Mouse (Mus musculus): ENCODE results near the gene Pdxk.
A peak's percentile ranks its signal among the peaks of the same experiment; 100 is the strongest.

Gene Pdxk

GRCm38 (mm10) chr10:78458348-78459111, 6.2 kb downstream of the Pdxk start:
- DNase-seq = no peak

GRCm38 (mm10) chr10:78457495-78458347, 7.1 kb downstream of the Pdxk start:
- no peak for DNase-seq

GRCm38 (mm10) chr10:78456696-78457095, 8.1 kb downstream of the Pdxk start:
- no peak for DNase-seq

GRCm38 (mm10) chr10:78452641-78453040, 12.1 kb downstream of the Pdxk start:
- DNase-seq = no peak

- DNase-seq = no peak
Measured at GRCm38 (mm10) chr10:78450761-78451160, 14.0 kb downstream of the Pdxk start.

GRCm38 (mm10) chr10:78447396-78447795, 17.4 kb downstream of the Pdxk start:
- no peak for DNase-seq

GRCm38 (mm10) chr10:78446195-78446594, 18.6 kb downstream of the Pdxk start:
- DNase-seq = no peak

GRCm38 (mm10) chr10:78442292-78442691, 22.5 kb downstream of the Pdxk start:
- no peak for DNase-seq

GRCm38 (mm10) chr10:78441606-78442005, 23.2 kb downstream of the Pdxk start:
- no peak for DNase-seq

- no peak for DNase-seq
Measured at GRCm38 (mm10) chr10:78440812-78441211, 24.0 kb downstream of the Pdxk start.

- no peak for DNase-seq
Measured at GRCm38 (mm10) chr10:78439990-78440389, 24.8 kb downstream of the Pdxk start.

GRCm38 (mm10) chr10:78439550-78439949, 25.2 kb downstream of the Pdxk start:
- DNase-seq = no peak

GRCm38 (mm10) chr10:78438094-78438493, 26.7 kb downstream of the Pdxk start:
- peak; percentile 79 for DNase-seq

GRCm38 (mm10) chr10:78432853-78433252, 31.9 kb downstream of the Pdxk start:
- no peak for DNase-seq

GRCm38 (mm10) chr10:78429776-78430175, 35.0 kb downstream of the Pdxk start:
- no peak for DNase-seq

GRCm38 (mm10) chr10:78429180-78429579, 35.6 kb downstream of the Pdxk start:
- no peak for DNase-seq

- no peak for DNase-seq
Measured at GRCm38 (mm10) chr10:78428070-78428469, 36.7 kb downstream of the Pdxk start.

GRCm38 (mm10) chr10:78426117-78426735, 38.5 kb downstream of the Pdxk start:
- DNase-seq = peak; percentile 50

- peak; percentile 88 for DNase-seq
Measured at GRCm38 (mm10) chr10:78425181-78426041, 39.4 kb downstream of the Pdxk start, which contains the start of gene Cstb. Gene Cstb (plus strand): TSS chr10:78425669.

GRCm38 (mm10) chr10:78422614-78423013, 42.2 kb downstream of the Pdxk start:
- DNase-seq = no peak

GRCm38 (mm10) chr10:78420929-78421328, 43.8 kb downstream of the Pdxk start:
- DNase-seq = no peak

GRCm38 (mm10) chr10:78418791-78419190, 46.0 kb downstream of the Pdxk start:
- no peak for DNase-seq
